Comparison of ENCODE assay signal across 15 mouse cellular contexts in genomic region chr8:126382216-126382615, GRCm38 (mm10). TPM values are rescaled to one million over a fixed set of nuclear protein-coding genes. Genes with fewer than 3 reads are reported as not detected.
A peak's percentile ranks its signal among the peaks of the same experiment; 100 is the strongest.
DNase-seq lines count a peak whose midpoint lies in the region; ATAC-seq and TF ChIP-seq lines count a peak whose summit lies in the region.
"Had no signal": no experiment of that assay in that cellular context is flagged by ENCODE, and none has a peak within 500 bp of the region (broad histone marks: within the 10 kb centered on the region; RNA-seq: fewer than 3 reads in every experiment).

No protein-coding gene starts in this region.

- 34% methylated on average over 14 of the region's 14 CpGs for WGBS in kidney, postnatal 0 days
- WGBS in kidney, embryonic 14.5 days: 32% methylated on average over 14 of the region's 14 CpGs
- WGBS in embryonic facial prominence, embryonic 14.5 days: 39% methylated on average over 14 of the region's 14 CpGs

- H3K4me1 ChIP-seq in kidney, postnatal 0 days (replicated peaks; ENCODE audit: insufficient read depth, low read length): no peaks in the 10 kb centered on the region
- no peaks in the 10 kb centered on the region for H3K4me1 ChIP-seq in kidney, embryonic 14.5 days (ENCODE audit: control insufficient read depth, insufficient read depth, low read length)
- 0 out of 4 replicates have a peak, but pooled peaks cover 0 to 3% of the 10 kb centered on the region in 2 experiments for H3K4me1 ChIP-seq in ES-E14 (ENCODE audit: control insufficient read depth in 2 of 2, insufficient read depth in 2 of 2, low read length in 2 of 2, poor library complexity in 1 of 2)
- no peaks in the 10 kb centered on the region for H3K4me1 ChIP-seq in embryonic facial prominence, embryonic 14.5 days (ENCODE audit: control insufficient read depth, insufficient read depth, low read length)
- H3K4me1 ChIP-seq: intestine, embryonic 15.5 days; liver, embryonic 15.5 days; midbrain, embryonic 10.5 days; neural tube, embryonic 12.5 days had no signal

- H3K4me3 ChIP-seq in kidney, postnatal 0 days (replicated peaks; ENCODE audit: low read depth, low read length): no peak overlapping the region
- no peak overlapping the region for H3K4me3 ChIP-seq in kidney, embryonic 14.5 days (ENCODE audit: low read length)
- H3K4me3 ChIP-seq in ES-E14 (ENCODE audit: insufficient read depth in 1 of 2, low read depth in 1 of 2, low read length in 2 of 2, poor library complexity in 1 of 2, severe bottlenecking in 1 of 2): no peak overlapping the region
- H3K4me3 ChIP-seq in embryonic facial prominence, embryonic 14.5 days (ENCODE audit: low read depth, low read length): no peak overlapping the region
- H3K4me3 ChIP-seq: intestine, embryonic 15.5 days; liver, embryonic 15.5 days; midbrain, embryonic 10.5 days; neural tube, embryonic 12.5 days had no signal

- ATAC-seq in kidney, postnatal 0 days (replicated peaks; ENCODE audit: low FRiP score, low read depth): no peak
- no peak for ATAC-seq in kidney, embryonic 14.5 days (ENCODE audit: low FRiP score, low TSS enrichment)
- ATAC-seq in embryonic facial prominence, embryonic 14.5 days (ENCODE audit: low read depth): no peak
- no peak for ATAC-seq in granulocyte monocyte progenitor cell, adult 5-6 weeks (replicated peaks; ENCODE audit: poor library complexity, severe bottlenecking)
- ATAC-seq: activated CD4-positive, CD25-positive, alpha-beta regulatory T cell, adult 4 months; forebrain, embryonic 14.5 days; intestine, embryonic 15.5 days had no signal

- in situ Hi-C loops in ES-E14 (cut with MboI; ENCODE audit: low sequenced_read_pairs in 2 of 2, unreplicated experiment in 2 of 2): no loop called here

- H3K4me2 ChIP-seq in kidney, postnatal 0 days (ENCODE audit: low read length): no peak overlapping the region
- no peak overlapping the region for H3K4me2 ChIP-seq in kidney, embryonic 14.5 days (replicated peaks; ENCODE audit: low read depth, low read length)
- H3K4me2 ChIP-seq in embryonic facial prominence, embryonic 14.5 days (ENCODE audit: low read depth, low read length): no peak overlapping the region
- H3K4me2 ChIP-seq: intestine, embryonic 15.5 days; liver, embryonic 15.5 days; neural tube, embryonic 12.5 days had no signal

- no peaks in the 10 kb centered on the region for H3K36me3 ChIP-seq in kidney, postnatal 0 days (ENCODE audit: insufficient read depth, low read length)
- no peaks in the 10 kb centered on the region for H3K36me3 ChIP-seq in kidney, embryonic 14.5 days (ENCODE audit: control insufficient read depth, insufficient read depth, low read length)
- H3K36me3 ChIP-seq in ES-E14 (ENCODE audit: control insufficient read depth, insufficient read depth, low read length, poor library complexity, severe bottlenecking): no peaks in the 10 kb centered on the region
- no peaks in the 10 kb centered on the region for H3K36me3 ChIP-seq in embryonic facial prominence, embryonic 14.5 days (ENCODE audit: control insufficient read depth, insufficient read depth, low read length)
- H3K36me3 ChIP-seq: intestine, embryonic 15.5 days; liver, embryonic 15.5 days; midbrain, embryonic 10.5 days; neural tube, embryonic 12.5 days had no signal

- no peaks in the 10 kb centered on the region for H3K27me3 ChIP-seq in kidney, postnatal 0 days (ENCODE audit: insufficient read depth, low read length)
- H3K27me3 ChIP-seq in kidney, embryonic 14.5 days (ENCODE audit: control insufficient read depth, insufficient read depth, low read length): no peaks in the 10 kb centered on the region
- no peaks in the 10 kb centered on the region for H3K27me3 ChIP-seq in embryonic facial prominence, embryonic 14.5 days (replicated peaks; ENCODE audit: control insufficient read depth, insufficient read depth, low read length)
- H3K27me3 ChIP-seq: intestine, embryonic 15.5 days; liver, embryonic 15.5 days; neural tube, embryonic 12.5 days had no signal

- TF ChIP-seq CTCF in kidney, postnatal 0 days (IDR thresholded peaks at IDR 0.05; ENCODE audit: low read depth): no peak

- no peaks in the 10 kb centered on the region for H3K9me3 ChIP-seq in kidney, postnatal 0 days (replicated peaks; ENCODE audit: low read length)
- no peaks in the 10 kb centered on the region for H3K9me3 ChIP-seq in kidney, embryonic 14.5 days (ENCODE audit: control insufficient read depth, low read length)
- no peaks in the 10 kb centered on the region for H3K9me3 ChIP-seq in ES-E14 (ENCODE audit: control insufficient read depth, insufficient read depth, low read depth, low read length)
- no peaks in the 10 kb centered on the region for H3K9me3 ChIP-seq in embryonic facial prominence, embryonic 14.5 days (ENCODE audit: control insufficient read depth, low read length)
- H3K9me3 ChIP-seq: intestine, embryonic 15.5 days; liver, embryonic 15.5 days; midbrain, embryonic 10.5 days; neural tube, embryonic 12.5 days had no signal

- no peak overlapping the region for H3K27ac ChIP-seq in kidney, postnatal 0 days
- no peak overlapping the region for H3K27ac ChIP-seq in kidney, embryonic 14.5 days (ENCODE audit: low read depth, low read length)
- no peak overlapping the region for H3K27ac ChIP-seq in ES-E14 (ENCODE audit: insufficient read depth, low read depth, low read length, poor library complexity, severe bottlenecking)
- no peak overlapping the region for H3K27ac ChIP-seq in embryonic facial prominence, embryonic 14.5 days (replicated peaks; ENCODE audit: low read depth, low read length)
- H3K27ac ChIP-seq: intestine, embryonic 15.5 days; liver, embryonic 15.5 days; midbrain, embryonic 10.5 days; neural tube, embryonic 12.5 days had no signal

- no peak overlapping the region for H3K9ac ChIP-seq in kidney, postnatal 0 days (ENCODE audit: low read depth, low read length)
- no peak overlapping the region for H3K9ac ChIP-seq in kidney, embryonic 14.5 days (ENCODE audit: low read depth, low read length)
- H3K9ac ChIP-seq in ES-E14 (ENCODE audit: insufficient read depth, low read depth, low read length, poor library complexity, severe bottlenecking): no peak overlapping the region
- H3K9ac ChIP-seq in embryonic facial prominence, embryonic 14.5 days (ENCODE audit: low read depth, low read length): no peak overlapping the region
- H3K9ac ChIP-seq: intestine, embryonic 15.5 days; liver, embryonic 15.5 days; neural tube, embryonic 12.5 days had no signal

- DNase-seq in kidney, postnatal 0 days (ENCODE audit: low spot score): peak; percentile 61
- DNase-seq in ES-E14 (ENCODE audit: low read depth, low spot score) (peak; percentile 40), NIH3T3 (ENCODE audit: low read depth) (peak; percentile 31)
- DNase-seq in embryonic facial prominence, embryonic 14.5 days (ENCODE audit: low spot score): peak; percentile 24
- no peak for DNase-seq in right cerebral cortex, postnatal 14 days
- no peak for DNase-seq in gastrocnemius, postnatal 10 days
- DNase-seq: gastrocnemius, postnatal 25 days had no signal

TF ChIP-seq in ES-E14, 5 proteins besides CTCF, POLR2A, EP300 and RAD21:
- TF ChIP-seq ZNF384 (IDR thresholded peaks at IDR 0.05; ENCODE audit: low read depth, low read length) (no peak), ZC3H11A (IDR thresholded peaks at IDR 0.05; ENCODE audit: borderline replicate concordance, low read depth, low read length) (no peak), CHD2 (IDR thresholded peaks at IDR 0.05; ENCODE audit: low read depth, low read length) (no peak), HCFC1 (IDR thresholded peaks at IDR 0.05; ENCODE audit: borderline replicate concordance, insufficient read depth, low read length) (no peak), MAFK (IDR thresholded peaks at IDR 0.05; ENCODE audit: insufficient read depth, low read depth, low read length) (no peak)

RNA-seq across cellular contexts. Expression of gene Coa6, which starts 40.1 kb away (rescaled TPM):
- polyA plus RNA-seq in kidney, postnatal 0 days (2015; fragmentation: Nextera tagmentation; extraction: Ambion mirVana): 92.5 and 102 TPM in 2 replicates
- polyA plus RNA-seq in kidney, embryonic 14.5 days (2014; fragmentation: Nextera tagmentation; extraction: Ambion mirVana): 57.7 and 68.6 TPM in 2 replicates
- 26.0 and 34.9 TPM in 2 replicates for total RNA-seq in ES-E14 (2012; rRNA removed)
- 45.5 and 49.5 TPM in 2 replicates for polyA plus RNA-seq in embryonic facial prominence, embryonic 14.5 days (2014; fragmentation: Nextera tagmentation; extraction: Ambion mirVana)
- 11.3 and 26.6 TPM in 2 replicates for total RNA-seq in granulocyte monocyte progenitor cell, adult 5-6 weeks (2014; fragmentation: Nextera tagmentation)
- 49.5 and 52.8 TPM in 2 replicates for total RNA-seq in granulocyte monocyte progenitor cell, adult 5-6 weeks (2017)
- total RNA-seq in gastrocnemius, postnatal 10 days (2021): 10 to 100 TPM; 15.4 to 17.5 TPM

Comparison
In these comparisons a context has a peak if more than half of its experiments do, and no peak if none do; other contexts are left out.
1. DNase-seq: peak in kidney, postnatal 0 days (single experiment), ES-E14 (single experiment), NIH3T3 (single experiment) and embryonic facial prominence, embryonic 14.5 days (single experiment); none in right cerebral cortex, postnatal 14 days (single experiment) and gastrocnemius, postnatal 10 days (single experiment).